Mouse (Mus musculus): ENCODE measurements around the gene Magi2.

DNA sequence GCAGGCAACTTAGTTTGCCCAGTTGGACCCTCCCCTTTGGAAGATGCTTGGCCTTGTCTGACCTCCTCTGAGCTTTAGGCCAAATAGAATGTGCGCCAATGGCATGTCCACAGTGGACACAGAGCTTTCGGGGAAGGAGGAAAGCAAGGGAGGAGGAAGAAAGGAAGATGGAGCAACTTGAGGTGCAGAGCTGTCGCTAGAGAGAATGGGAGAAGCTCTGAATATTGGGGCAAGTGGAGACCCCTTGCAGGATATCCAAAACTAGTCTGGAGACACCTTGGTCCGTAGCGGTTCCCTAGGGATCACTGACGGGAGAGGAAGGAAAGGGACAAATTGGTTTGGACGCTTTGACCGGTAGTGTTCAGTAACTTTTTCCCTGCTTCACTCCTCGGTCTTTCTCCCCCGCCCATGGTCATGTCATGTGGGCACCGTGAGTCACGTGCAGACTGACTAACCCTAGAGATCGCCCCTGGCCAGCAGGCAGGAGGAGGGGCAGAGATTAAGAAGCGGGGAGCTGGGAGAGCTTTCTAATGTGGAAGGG is 1.0 kb downstream of the Magi2 start:
- TF ChIP-seq CTCF (IDR thresholded peaks at IDR 0.05; ENCODE audit: control insufficient read depth, insufficient read depth, insufficient read length) (no peak), MYOG (IDR thresholded peaks at IDR 0.05; ENCODE audit: control insufficient read depth, extremely low read depth, insufficient read length) (no peak), USF1 (IDR thresholded peaks at IDR 0.05; ENCODE audit: low read depth) (no peak)

Data from C2C12 (cell line).